Mouse (Mus musculus): ENCODE measurements around the gene Gpx2.

- no peak for TF ChIP-seq CHD2 (IDR thresholded peaks at IDR 0.05; ENCODE audit: low read depth, low read length)
- TF ChIP-seq ZNF384 (IDR thresholded peaks at IDR 0.05; ENCODE audit: low read depth, low read length), result no peak
Measured at GRCm38 (mm10) chr12:76837844-76838650, 42.7 kb upstream of the Gpx2 start.
